Mouse (Mus musculus): ENCODE data around the gene Ehmt2. TPM values are rescaled to one million over a fixed set of nuclear protein-coding genes. Genes with fewer than 3 reads are reported as not detected.
A peak's percentile ranks its signal among the peaks of the same experiment; 100 is the strongest.

Gene Ehmt2
- polyA plus RNA-seq, 1 experiment from 2014 or later, result 121 TPM

- Histone ChIP-seq H3K36me3 (ENCODE audit: control insufficient read depth, insufficient read depth) (no peaks in the 10 kb centered on the region; the same call in 1 of the 2 replicates), H3K27me3 (replicated peaks; ENCODE audit: control insufficient read depth, insufficient read depth, low read length) (no peaks in the 10 kb centered on the region), H3K9ac (replicated peaks; ENCODE audit: low read depth, low read length) (peak overlapping the region; percentile 88), H3K9me3 (ENCODE audit: control insufficient read depth, low read length) (no peaks in the 10 kb centered on the region), H3K4me3 (replicated peaks; ENCODE audit: low read length) (peak overlapping the region; percentile 63), H3K4me1 (replicated peaks; ENCODE audit: control insufficient read depth, insufficient read depth, low read length) (peaks cover 9% of the 10 kb centered on the region), H3K4me2 (ENCODE audit: low read length) (peak overlapping the region; percentile 97), H3K27ac (ENCODE audit: low read length) (no peak overlapping the region)
- 15% methylated on average over 14 of the region's 14 CpGs for WGBS
- ATAC-seq, result no peak
Measured at GRCm38 (mm10) chr17:34931735-34932098, 33.4 kb downstream of the Ehmt2 start.

DNA sequence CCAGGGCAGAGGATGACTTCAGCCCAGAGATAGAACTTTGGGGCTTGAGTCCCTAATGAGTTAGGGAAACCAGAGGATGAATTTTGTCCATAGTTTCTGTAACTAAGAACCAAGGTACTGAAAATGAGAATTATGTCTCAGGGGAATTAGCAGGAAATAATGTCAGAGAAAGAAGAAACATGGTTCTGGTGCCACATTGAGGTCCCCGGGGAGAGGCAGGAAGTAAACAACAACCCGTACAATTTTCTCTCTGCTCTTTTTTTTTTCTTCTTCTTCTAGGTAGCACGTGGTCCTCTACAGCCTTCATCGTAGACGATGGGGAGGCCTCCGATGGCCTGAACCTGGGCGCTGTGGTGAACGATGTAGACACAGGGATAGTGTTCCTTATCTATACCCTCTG, 34.0 kb downstream of the Ehmt2 start:
- Histone ChIP-seq H3K36me3 (ENCODE audit: control insufficient read depth, insufficient read depth) (no peaks in the 10 kb centered on the region; the same call in 1 of the 2 replicates), H3K27ac (ENCODE audit: low read length) (no peak overlapping the region), H3K4me3 (replicated peaks; ENCODE audit: low read length) (peak overlapping the region; percentile 63), H3K4me1 (replicated peaks; ENCODE audit: control insufficient read depth, insufficient read depth, low read length) (peaks cover 9% of the 10 kb centered on the region), H3K9me3 (ENCODE audit: control insufficient read depth, low read length) (no peaks in the 10 kb centered on the region), H3K9ac (replicated peaks; ENCODE audit: low read depth, low read length) (peak overlapping the region; percentile 88), H3K27me3 (replicated peaks; ENCODE audit: control insufficient read depth, insufficient read depth, low read length) (no peaks in the 10 kb centered on the region), H3K4me2 (ENCODE audit: low read length) (peak overlapping the region; percentile 97)
- WGBS, result 95% methylated on average over 8 of the region's 8 CpGs
- ATAC-seq, result no peak

GRCm38 (mm10) chr17:34934031-34934430, 35.8 kb downstream of the Ehmt2 start:
- Histone ChIP-seq H3K4me3 (replicated peaks; ENCODE audit: low read length) (no peak overlapping the region), H3K27me3 (replicated peaks; ENCODE audit: control insufficient read depth, insufficient read depth, low read length) (no peaks in the 10 kb centered on the region), H3K4me1 (replicated peaks; ENCODE audit: control insufficient read depth, insufficient read depth, low read length) (peaks cover 9% of the 10 kb centered on the region), H3K9ac (replicated peaks; ENCODE audit: low read depth, low read length) (no peak overlapping the region), H3K9me3 (ENCODE audit: control insufficient read depth, low read length) (no peaks in the 10 kb centered on the region), H3K27ac (ENCODE audit: low read length) (no peak overlapping the region), H3K36me3 (ENCODE audit: control insufficient read depth, insufficient read depth) (no peaks in the 10 kb centered on the region; the same call in 1 of the 2 replicates), H3K4me2 (ENCODE audit: low read length) (no peak overlapping the region)
- 76% methylated on average over 24 of the region's 24 CpGs for WGBS
- ATAC-seq, result no peak

DNA sequence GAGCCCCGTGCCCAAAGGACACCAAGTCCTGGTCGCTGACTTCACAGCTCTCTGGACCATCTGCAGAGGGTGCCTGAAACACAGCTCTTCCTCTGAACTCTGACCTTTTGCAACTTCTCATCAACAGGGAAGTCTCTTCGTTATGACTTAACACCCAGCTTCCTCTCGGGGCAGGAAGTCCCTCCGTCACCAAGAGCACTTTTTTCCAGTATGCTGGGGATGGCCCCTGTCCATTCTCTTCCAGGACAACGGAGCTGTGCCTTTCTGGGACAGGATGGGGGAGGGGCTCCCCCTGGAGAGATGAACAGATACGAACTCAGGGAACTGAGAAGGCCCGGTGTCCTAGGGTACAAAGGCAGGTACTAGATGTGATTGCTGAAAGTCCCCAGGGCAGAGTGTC, 36.6 kb downstream of the Ehmt2 start:
- Histone ChIP-seq H3K9me3 (ENCODE audit: control insufficient read depth, low read length) (no peaks in the 10 kb centered on the region), H3K4me2 (ENCODE audit: low read length) (no peak overlapping the region), H3K4me3 (replicated peaks; ENCODE audit: low read length) (no peak overlapping the region), H3K9ac (replicated peaks; ENCODE audit: low read depth, low read length) (no peak overlapping the region), H3K27ac (ENCODE audit: low read length) (no peak overlapping the region), H3K27me3 (replicated peaks; ENCODE audit: control insufficient read depth, insufficient read depth, low read length) (no peaks in the 10 kb centered on the region), H3K4me1 (replicated peaks; ENCODE audit: control insufficient read depth, insufficient read depth, low read length) (peaks cover 9% of the 10 kb centered on the region), H3K36me3 (ENCODE audit: control insufficient read depth, insufficient read depth) (no peaks in the 10 kb centered on the region; the same call in 1 of the 2 replicates)
- WGBS, result 55% methylated on average over 8 of the region's 8 CpGs
- ATAC-seq, result no peak

DNA sequence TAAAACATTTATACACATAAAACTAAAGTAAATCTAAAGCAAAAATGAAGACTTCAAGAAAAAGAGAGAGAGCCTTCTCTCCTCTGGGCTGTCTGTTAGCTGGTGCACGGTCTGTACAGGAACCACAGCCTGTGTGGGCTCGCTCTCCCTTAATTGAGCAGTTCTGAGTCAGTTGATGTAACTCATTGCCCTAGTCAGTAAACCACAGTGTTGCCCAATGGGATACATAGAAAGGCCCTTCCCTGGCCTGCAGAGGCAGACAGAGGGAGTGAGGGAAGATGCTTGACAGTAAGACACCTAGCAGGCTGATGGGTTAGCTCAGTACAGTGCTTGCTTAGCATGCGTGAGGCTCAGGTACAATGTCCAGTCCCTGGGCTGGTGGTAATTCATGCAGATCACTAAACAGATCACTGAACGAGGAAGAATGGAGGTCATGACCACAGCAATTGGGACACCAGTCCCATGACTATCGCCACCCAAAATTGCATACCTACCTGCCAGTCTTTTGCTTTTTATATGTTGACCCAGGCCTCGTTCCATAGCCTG, 39.8 kb downstream of the Ehmt2 start:
- Histone ChIP-seq H3K9ac (replicated peaks; ENCODE audit: low read depth, low read length) (no peak overlapping the region), H3K36me3 (ENCODE audit: control insufficient read depth, insufficient read depth) (no peaks in the 10 kb centered on the region; the same call in 1 of the 2 replicates), H3K4me3 (replicated peaks; ENCODE audit: low read length) (no peak overlapping the region), H3K27ac (ENCODE audit: low read length) (no peak overlapping the region), H3K4me1 (replicated peaks; ENCODE audit: control insufficient read depth, insufficient read depth, low read length) (peaks cover 3% of the 10 kb centered on the region; the same call in 1 of the 2 replicates), H3K4me2 (ENCODE audit: low read length) (no peak overlapping the region), H3K9me3 (ENCODE audit: control insufficient read depth, low read length) (no peaks in the 10 kb centered on the region), H3K27me3 (replicated peaks; ENCODE audit: control insufficient read depth, insufficient read depth, low read length) (no peaks in the 10 kb centered on the region)
- 88% methylated on average over 6 of the region's 6 CpGs for WGBS
- no peak for ATAC-seq

DNA sequence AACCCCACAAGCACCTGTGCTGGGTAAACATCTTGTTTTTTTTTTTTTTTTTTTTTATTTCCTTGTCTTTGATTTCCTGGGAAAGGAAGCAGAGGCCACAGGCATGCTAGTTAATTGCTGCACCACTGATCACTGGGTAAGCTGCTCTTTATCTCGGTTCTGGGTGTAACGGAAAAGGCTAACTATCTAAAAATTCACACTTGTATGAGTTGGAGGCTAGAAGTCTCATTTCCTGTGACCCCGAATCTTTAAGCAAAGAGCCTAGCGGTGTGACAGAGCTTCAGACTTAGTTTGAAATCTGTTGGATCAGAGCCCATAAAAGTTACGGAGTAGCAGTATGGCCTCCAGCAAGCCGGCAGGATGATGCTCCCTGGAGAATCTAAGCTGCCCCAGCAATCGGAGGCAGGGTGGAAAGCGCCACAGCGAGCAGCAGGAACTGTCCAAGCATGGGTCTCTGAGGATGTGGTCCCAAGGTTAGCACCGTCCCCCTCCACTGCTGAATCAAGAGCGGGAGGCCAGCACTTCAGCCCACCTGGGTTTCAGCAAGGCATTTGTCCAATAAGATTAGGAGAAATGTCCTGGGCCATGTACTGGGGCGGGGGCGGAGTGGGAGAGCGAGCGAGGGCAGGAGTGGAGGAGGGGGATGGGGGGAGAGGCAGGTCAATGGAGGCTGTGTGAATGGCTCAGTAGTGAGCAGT, 43.2 kb downstream of the Ehmt2 start:
- Histone ChIP-seq H3K4me1 (replicated peaks; ENCODE audit: control insufficient read depth, insufficient read depth, low read length) (peaks cover 3% of the 10 kb centered on the region; the same call in 1 of the 2 replicates), H3K27ac (ENCODE audit: low read length) (no peak overlapping the region), H3K4me2 (ENCODE audit: low read length) (peak overlapping the region; percentile 37), H3K27me3 (replicated peaks; ENCODE audit: control insufficient read depth, insufficient read depth, low read length) (no peaks in the 10 kb centered on the region), H3K9ac (replicated peaks; ENCODE audit: low read depth, low read length) (peak overlapping the region; percentile 39), H3K9me3 (ENCODE audit: control insufficient read depth, low read length) (no peaks in the 10 kb centered on the region), H3K36me3 (ENCODE audit: control insufficient read depth, insufficient read depth) (no peaks in the 10 kb centered on the region), H3K4me3 (replicated peaks; ENCODE audit: low read length) (peak overlapping the region; percentile 22)
- ATAC-seq, result no peak
- WGBS, result 5% methylated on average over 15 of the region's 15 CpGs

GRCm38 (mm10) chr17:34943128-34943815, 45.0 kb downstream of the Ehmt2 start:
- ATAC-seq, result no peak
- WGBS, result 91% methylated on average over 4 of the region's 4 CpGs
- no peak overlapping the region for H3K4me2 ChIP-seq (ENCODE audit: low read length)

DNA sequence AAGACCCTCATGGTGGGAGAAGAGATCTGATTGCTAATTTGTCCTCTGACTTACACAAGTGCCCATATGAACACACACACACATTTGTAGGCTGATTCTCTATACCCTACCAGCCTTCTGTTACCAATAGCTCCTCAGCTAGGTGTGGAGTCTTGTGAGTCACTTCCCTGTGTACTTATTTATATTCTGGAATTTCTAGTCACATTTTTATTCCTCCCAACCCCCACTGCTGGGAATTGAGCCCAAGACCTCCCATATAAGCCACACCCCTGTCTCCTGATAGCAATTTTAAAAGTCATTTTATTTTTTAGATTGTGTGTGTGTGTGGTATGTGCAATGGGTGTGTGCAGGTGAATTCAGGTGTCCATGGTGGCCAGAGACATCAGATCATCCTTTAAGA, 46.1 kb downstream of the Ehmt2 start:
- Histone ChIP-seq H3K27ac (ENCODE audit: low read length) (no peak overlapping the region), H3K36me3 (ENCODE audit: control insufficient read depth, insufficient read depth) (0 out of 2 replicates have a peak, but pooled peaks cover under 1% of the 10 kb centered on the region), H3K4me3 (replicated peaks; ENCODE audit: low read length) (no peak overlapping the region), H3K9ac (replicated peaks; ENCODE audit: low read depth, low read length) (no peak overlapping the region), H3K27me3 (replicated peaks; ENCODE audit: control insufficient read depth, insufficient read depth, low read length) (no peaks in the 10 kb centered on the region), H3K4me1 (replicated peaks; ENCODE audit: control insufficient read depth, insufficient read depth, low read length) (peaks cover 3% of the 10 kb centered on the region; the same call in 1 of the 2 replicates), H3K4me2 (ENCODE audit: low read length) (no peak overlapping the region), H3K9me3 (ENCODE audit: control insufficient read depth, low read length) (no peaks in the 10 kb centered on the region)
- ATAC-seq, result no peak

More at GRCm38 (mm10) chr17:34943128-34943815, 45.0 kb downstream of the Ehmt2 start:
- H3K27me3 ChIP-seq (replicated peaks; ENCODE audit: control insufficient read depth, insufficient read depth, low read length), result no peaks in the 10 kb centered on the region
- no peaks in the 10 kb centered on the region for H3K9me3 ChIP-seq (ENCODE audit: control insufficient read depth, low read length)
- no peak overlapping the region for H3K4me3 ChIP-seq (replicated peaks; ENCODE audit: low read length)
- no peaks in the 10 kb centered on the region for H3K36me3 ChIP-seq (ENCODE audit: control insufficient read depth, insufficient read depth)
- peaks cover 3% of the 10 kb centered on the region; the same call in 1 of the 2 replicates for H3K4me1 ChIP-seq (replicated peaks; ENCODE audit: control insufficient read depth, insufficient read depth, low read length)
- no peak overlapping the region for H3K9ac ChIP-seq (replicated peaks; ENCODE audit: low read depth, low read length)
- H3K27ac ChIP-seq (ENCODE audit: low read length), result no peak overlapping the region

DNA sequence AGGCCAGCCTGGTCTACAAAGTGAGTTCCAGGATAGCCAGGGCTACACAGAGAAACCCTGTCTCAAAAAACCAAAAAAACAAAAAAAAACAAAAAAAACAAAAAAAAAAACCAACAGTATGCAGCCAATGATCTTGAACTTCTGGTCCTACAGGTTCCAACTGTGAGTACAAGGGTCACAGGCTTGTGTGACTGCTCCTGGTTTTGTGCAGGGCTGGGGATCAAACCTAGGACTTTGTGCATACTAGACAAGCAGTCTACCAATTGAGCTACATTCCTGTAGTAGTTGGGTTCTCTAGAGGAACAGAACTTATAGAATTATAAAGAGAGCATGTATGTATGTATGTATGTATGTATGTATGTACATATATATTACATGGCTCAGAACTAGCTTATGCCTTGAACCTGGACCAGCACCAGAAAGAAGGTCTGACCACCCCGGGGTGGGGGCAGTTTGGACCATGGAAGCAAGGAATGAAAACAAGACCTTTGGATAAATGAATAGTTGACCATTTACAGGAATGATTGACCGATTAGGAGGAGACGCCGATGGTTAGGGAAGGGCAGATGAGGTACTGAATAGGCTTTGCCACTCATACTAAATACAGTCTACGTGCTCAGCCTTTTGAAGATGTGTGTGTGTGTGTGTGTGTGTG, 48.3 kb downstream of the Ehmt2 start:
- Histone ChIP-seq H3K36me3 (ENCODE audit: control insufficient read depth, insufficient read depth) (peaks cover 10% of the 10 kb centered on the region), H3K4me1 (replicated peaks; ENCODE audit: control insufficient read depth, insufficient read depth, low read length) (peaks cover 18% of the 10 kb centered on the region), H3K4me2 (ENCODE audit: low read length) (no peak overlapping the region), H3K4me3 (replicated peaks; ENCODE audit: low read length) (no peak overlapping the region), H3K27me3 (replicated peaks; ENCODE audit: control insufficient read depth, insufficient read depth, low read length) (no peaks in the 10 kb centered on the region), H3K9me3 (ENCODE audit: control insufficient read depth, low read length) (no peaks in the 10 kb centered on the region), H3K9ac (replicated peaks; ENCODE audit: low read depth, low read length) (no peak overlapping the region), H3K27ac (ENCODE audit: low read length) (no peak overlapping the region)
- ATAC-seq, result no peak
- WGBS, result 90% methylated on average over 5 of the region's 5 CpGs

Data from forebrain, embryonic 16.5 days (tissue).